ENCODE assay signal across 16 mouse cellular contexts in genomic region chr6:50459271-50459670, GRCm38 (mm10).
"Had no signal": no experiment of that assay in that cellular context is flagged by ENCODE, and none has a peak within 500 bp of the region (broad histone marks: within the 10 kb centered on the region; RNA-seq: fewer than 3 reads in every experiment).

No protein-coding gene starts in this region.

- DNase-seq: kidney, postnatal 36 days; layer of hippocampus, adult 9-11 months; liver; liver, embryonic 13.5 days; liver, postnatal 0 days; lung, postnatal 14 days; midbrain, embryonic 14.5 days; spleen, adult 18-20 months; thymus, postnatal 36 days had no signal

- H3K9ac ChIP-seq: limb, embryonic 12.5 days; liver, embryonic 13.5 days; liver, postnatal 0 days; lung, embryonic 15.5 days; neural tube, embryonic 15.5 days; stomach, embryonic 15.5 days had no signal

- H3K4me2 ChIP-seq: limb, embryonic 12.5 days; liver, embryonic 13.5 days; lung, embryonic 15.5 days; neural tube, embryonic 15.5 days; stomach, embryonic 15.5 days had no signal

- H3K9me3 ChIP-seq: limb, embryonic 12.5 days; liver, embryonic 13.5 days; lung, embryonic 15.5 days; midbrain, embryonic 10.5 days; neural tube, embryonic 15.5 days; stomach, embryonic 15.5 days had no signal

- H3K27ac ChIP-seq: limb, embryonic 12.5 days; liver, embryonic 13.5 days; lung, embryonic 15.5 days; midbrain, embryonic 10.5 days; neural tube, embryonic 15.5 days; stomach, embryonic 15.5 days had no signal

- H3K36me3 ChIP-seq: limb, embryonic 12.5 days; liver, embryonic 13.5 days; lung, embryonic 15.5 days; midbrain, embryonic 10.5 days; neural tube, embryonic 15.5 days; stomach, embryonic 15.5 days had no signal

- ATAC-seq: intestine, embryonic 16.5 days; liver, postnatal 0 days had no signal

- H3K27me3 ChIP-seq: neural tube, embryonic 15.5 days; stomach, embryonic 15.5 days had no signal

- H3K4me3 ChIP-seq: limb, embryonic 12.5 days; liver, embryonic 13.5 days; lung, embryonic 15.5 days; midbrain, embryonic 10.5 days; myocyte; neural tube, embryonic 15.5 days; stomach, embryonic 15.5 days had no signal
